Mouse (Mus musculus): ENCODE measurements around the gene Clybl. TPM values are rescaled to one million over a fixed set of nuclear protein-coding genes. Genes with fewer than 3 reads are reported as not detected.

Clybl gene
- total and polyA plus RNA-seq, 3 experiments, result 13.4 to 36.6 TPM; not detected in 1

Other genes starting within 250 kb of the Clybl start
- 0.04 and 0.07 TPM in 2 replicates for gene Gpr183, start 216.5 kb upstream of the Clybl start, total RNA-seq (2012; rRNA removed)
- under 1 TPM in 1 of 2 experiments, not detected in 1; 0.06 TPM for gene Gpr183, start 216.5 kb upstream of the Clybl start, polyA plus RNA-seq (2012; ENCODE audit: insufficient read depth in 1 of 2, insufficient read length in 2 of 2, low read depth in 1 of 2, low replicate concordance in 2 of 2, missing spikeins in 1 of 2)
- not detected in 2 replicates for gene Timm8a2, start 147.0 kb upstream of the Clybl start, total RNA-seq (2012; rRNA removed)
- under 1 TPM in 1 of 2 experiments, not detected in 1; 0.18 TPM for gene Timm8a2, start 147.0 kb upstream of the Clybl start, polyA plus RNA-seq (2012; ENCODE audit: insufficient read depth in 1 of 2, insufficient read length in 2 of 2, low read depth in 1 of 2, low replicate concordance in 2 of 2, missing spikeins in 1 of 2)
- gene Tm9sf2, start 74.7 kb upstream of the Clybl start, total RNA-seq (2012; rRNA removed), result 55.8 and 59.6 TPM in 2 replicates
- 10 to 100 TPM in 1 of 2 experiments, not detected in 1; 62.7 TPM for gene Tm9sf2, start 74.7 kb upstream of the Clybl start, polyA plus RNA-seq (2012; ENCODE audit: insufficient read depth in 1 of 2, insufficient read length in 2 of 2, low read depth in 1 of 2, low replicate concordance in 2 of 2, missing spikeins in 1 of 2)